Mouse (Mus musculus): ENCODE measurements around the gene Dedd. TPM values are rescaled to one million over a fixed set of nuclear protein-coding genes. Genes with fewer than 3 reads are reported as not detected.

Dedd gene
- polyA plus RNA-seq (2012) = 23.1 and 24.6 TPM in 2 replicates

DNA sequence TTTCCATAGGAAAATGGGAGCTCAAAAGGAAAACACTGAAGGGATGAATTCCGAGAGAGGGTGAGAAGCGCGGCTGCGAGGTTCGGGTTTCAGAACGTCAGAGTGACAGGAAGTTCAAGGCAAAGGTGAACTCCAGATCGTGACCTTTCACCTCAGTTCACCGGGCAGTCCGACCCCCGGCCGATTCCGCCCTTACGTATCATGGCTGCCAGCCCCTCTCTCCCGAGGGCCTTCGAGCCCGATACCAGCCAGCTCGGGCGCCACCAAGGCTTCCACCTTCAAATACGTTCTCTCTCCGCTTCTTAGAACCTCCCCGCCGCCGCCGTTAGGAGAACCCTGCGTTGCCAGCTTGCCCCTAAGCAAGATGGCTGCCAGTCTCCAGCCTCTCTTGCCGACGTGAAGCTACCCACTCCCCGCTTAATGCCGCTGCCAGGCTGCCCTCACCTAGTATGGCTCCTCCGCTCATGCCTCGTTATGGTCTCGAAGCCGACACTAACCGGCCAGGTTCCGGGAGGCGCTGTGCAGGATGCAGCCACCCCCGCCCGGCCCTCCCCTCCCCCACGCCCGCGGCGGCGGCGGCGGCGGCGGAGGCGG, at the start of gene Dedd:
TSS of gene Dedd (plus strand) at position 307 of the 594 bp plus-strand sequence.

GRCm38 (mm10) chr1:171280916-171281527, 47.9 kb upstream of the Dedd start, which contains the start of gene Ppox:
Gene Ppox, minus strand, starts transcription at chr1:171281186.

GRCm38 (mm10) chr1:171287136-171288081, 41.5 kb upstream of the Dedd start, which contains the start of gene Usp21:
Gene Usp21, minus strand, starts transcription at chr1:171287991.

GRCm38 (mm10) chr1:171294298-171295062, 34.5 kb upstream of the Dedd start, which contains the start of gene Ufc1:
Gene Ufc1, minus strand, starts transcription at chr1:171295024.

DNA sequence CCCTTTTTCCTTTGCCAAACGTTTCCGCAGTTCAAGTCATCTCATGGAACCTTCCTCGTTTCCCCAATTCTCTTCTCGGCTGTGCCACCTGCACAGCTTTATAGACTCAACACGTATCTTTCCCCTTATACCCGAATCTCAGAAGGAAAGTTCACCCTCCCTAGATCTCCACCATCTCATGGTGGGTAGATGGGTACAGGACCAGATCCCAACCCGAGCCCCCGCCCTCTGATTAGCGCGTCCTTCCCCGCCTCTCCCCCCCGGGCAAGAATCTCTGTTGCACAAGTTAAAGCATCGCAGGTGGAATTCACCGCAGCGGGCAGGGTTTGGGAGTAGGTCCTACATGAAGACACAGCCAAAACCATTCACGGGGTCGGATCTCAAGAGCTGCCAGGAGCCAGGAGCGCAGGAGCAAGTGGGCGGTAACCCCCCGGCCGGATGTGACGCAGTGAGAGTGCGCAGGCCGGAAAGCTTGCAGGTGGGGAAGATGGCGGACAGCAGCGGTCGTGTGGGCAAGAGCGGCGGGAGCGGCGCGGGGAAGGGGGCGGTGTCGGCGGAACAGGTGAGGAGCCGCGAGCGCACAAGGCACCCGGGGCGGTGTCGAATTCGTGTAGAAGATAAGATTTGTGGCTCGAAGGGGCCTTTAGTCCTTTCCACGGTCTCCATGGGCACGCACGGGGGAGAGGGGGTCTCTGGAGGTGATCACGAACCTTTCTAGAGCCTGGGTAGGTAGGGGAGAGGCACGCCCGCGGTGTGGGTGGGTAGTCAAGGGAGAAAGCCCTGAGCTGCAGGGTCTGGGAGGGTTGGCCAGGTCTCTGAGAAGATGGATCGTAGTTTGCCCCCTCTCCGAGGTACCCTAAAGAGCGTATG, 16.5 kb downstream of the Dedd start, which contains the start of the genes Nit1 and Pfdn2:
TSS of gene Nit1 (minus strand) at position 422 of the 870 bp plus-strand sequence.
TSS of gene Pfdn2 (plus strand) at position 446 of the 870 bp plus-strand sequence.

GRCm38 (mm10) chr1:171360656-171361055, 31.7 kb downstream of the Dedd start, which contains the start of gene Klhdc9:
Gene Klhdc9, minus strand, starts transcription at chr1:171360798.

GRCm38 (mm10) chr1:171369845-171370556, 41.1 kb downstream of the Dedd start, which contains the start of gene Nectin4:
Gene Nectin4, plus strand, starts transcription at chr1:171370099.

DNA sequence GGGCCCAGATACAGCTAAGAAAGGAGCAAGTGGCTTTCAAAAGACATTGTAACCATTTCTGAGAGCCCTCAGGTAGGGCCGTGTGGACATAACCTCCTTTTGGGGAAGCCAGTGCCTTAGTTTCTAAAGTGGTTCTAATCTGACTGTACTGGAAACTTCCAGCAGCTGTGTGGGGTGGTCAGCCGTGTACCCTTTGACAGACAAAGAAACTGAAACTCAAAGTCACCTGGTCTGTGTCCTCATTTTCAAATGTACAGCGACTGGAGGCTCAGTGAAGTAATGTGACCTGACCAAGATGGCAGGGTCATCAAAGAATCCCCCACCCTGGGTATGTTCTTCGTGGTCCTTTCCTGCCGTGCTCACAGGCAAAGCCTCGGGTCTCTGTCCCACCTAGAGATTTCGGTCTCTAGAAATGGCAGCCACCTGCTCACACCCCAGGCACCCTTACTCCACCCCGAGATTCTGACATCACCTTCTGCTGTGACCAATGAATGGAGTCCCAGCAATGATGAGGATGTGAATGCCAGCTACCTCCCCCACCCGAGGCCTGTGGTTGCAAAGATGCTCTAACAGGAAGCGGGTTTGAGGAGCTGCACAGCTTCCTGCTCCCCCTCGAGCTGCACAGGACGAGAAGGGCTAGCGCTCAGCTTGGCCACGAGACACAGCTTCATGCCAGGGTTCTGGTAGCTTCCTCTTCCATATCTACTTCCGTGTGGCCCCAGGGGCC, 59.6 kb downstream of the Dedd start, which contains the start of gene Arhgap30:
TSS of gene Arhgap30 (plus strand) at position 579 of the 727 bp plus-strand sequence.

Other genes with a start within 250 kb of the Dedd start
- gene Cfap126, start 215.2 kb upstream of the Dedd start, polyA plus RNA-seq (2012) = 1.6 and 2.2 TPM in 2 replicates
- gene Sdhc, start 178.5 kb upstream of the Dedd start, polyA plus RNA-seq (2012) = 115 and 119 TPM in 2 replicates
- 0.57 and 1.1 TPM in 2 replicates for gene Mpz, start 178.4 kb upstream of the Dedd start, polyA plus RNA-seq (2012)
- 23.7 and 26.5 TPM in 2 replicates for gene Pcp4l1, start 132.9 kb upstream of the Dedd start, polyA plus RNA-seq (2012)
- not detected in 2 replicates for gene Nr1i3, start 115.2 kb upstream of the Dedd start, polyA plus RNA-seq (2012)
- gene Tomm40l, start 106.6 kb upstream of the Dedd start, polyA plus RNA-seq (2012) = 43.3 and 43.4 TPM in 2 replicates
- 0.48 TPM in 1 of 2 replicates, not detected in the other for gene Apoa2, start 104.1 kb upstream of the Dedd start, polyA plus RNA-seq (2012)
- gene Fcer1g, start 94.8 kb upstream of the Dedd start, polyA plus RNA-seq (2012) = 50.5 and 65.4 TPM in 2 replicates
- 0.05 TPM in 1 of 2 replicates, not detected in the other for gene Adamts4, start 78.7 kb upstream of the Dedd start, polyA plus RNA-seq (2012)
- gene Ndufs2, start 77.8 kb upstream of the Dedd start, polyA plus RNA-seq (2012) = 141 and 145 TPM in 2 replicates
- 70.2 and 71.4 TPM in 2 replicates for gene B4galt3, start 58.8 kb upstream of the Dedd start, polyA plus RNA-seq (2012)
- gene Ppox, start 48.0 kb upstream of the Dedd start, polyA plus RNA-seq (2012) = 39.0 and 42.4 TPM in 2 replicates
- gene Usp21, start 41.2 kb upstream of the Dedd start, polyA plus RNA-seq (2012) = 63.4 and 66.2 TPM in 2 replicates
- gene Ufc1, start 34.1 kb upstream of the Dedd start, polyA plus RNA-seq (2012) = 92.0 and 102 TPM in 2 replicates
- gene Nit1, start 16.5 kb downstream of the Dedd start, polyA plus RNA-seq (2012) = 6.6 and 8.1 TPM in 2 replicates
- gene Pfdn2, start 16.5 kb downstream of the Dedd start, polyA plus RNA-seq (2012) = 13.9 and 17.7 TPM in 2 replicates
- gene Klhdc9, start 31.7 kb downstream of the Dedd start, polyA plus RNA-seq (2012) = 1.3 TPM in 2 replicates
- 1.4 and 1.7 TPM in 2 replicates for gene Nectin4, start 41.0 kb downstream of the Dedd start, polyA plus RNA-seq (2012)
- gene Arhgap30, start 59.8 kb downstream of the Dedd start, polyA plus RNA-seq (2012) = 46.5 and 48.6 TPM in 2 replicates
- gene Usf1, start 82.2 kb downstream of the Dedd start, polyA plus RNA-seq (2012) = 66.3 and 74.1 TPM in 2 replicates
- gene Tstd1, start 89.7 kb downstream of the Dedd start, polyA plus RNA-seq (2012) = 0.48 and 0.52 TPM in 2 replicates
- 2.6 and 2.9 TPM in 2 replicates for gene F11r, start 108.4 kb downstream of the Dedd start, polyA plus RNA-seq (2012)
- gene Alyref2, start 174.3 kb downstream of the Dedd start, polyA plus RNA-seq (2012) = 11.7 and 14.4 TPM in 2 replicates
- gene Itln1, start 206.1 kb downstream of the Dedd start, polyA plus RNA-seq (2012) = not detected in 2 replicates
- 0.43 TPM in 2 replicates for gene Cd244a, start 230.0 kb downstream of the Dedd start, polyA plus RNA-seq (2012)

Measured in megakaryocyte-erythroid progenitor cell, adult 5 weeks (primary cell).